In genomic region chr2:69054279-69054678, GRCm38 (mm10) we compare ENCODE assay signal across 7 mouse cellular contexts.
DNase-seq lines count a peak whose midpoint lies in the region; ATAC-seq and TF ChIP-seq lines count a peak whose summit lies in the region.

No protein-coding gene starts in this region.

- peak; percentile 44 for DNase-seq in right cerebral cortex, adult 18-20 months
- no peak for DNase-seq in right cerebral cortex, postnatal 36 days (ENCODE audit: low spot score in 2 of 2)
- DNase-seq in cerebellum, adult 9-11 months = peak; percentile 86
- DNase-seq in heart, postnatal 0 days (ENCODE audit: low spot score) = peak; percentile 82
- peak; percentile 29 to 56 for DNase-seq in layer of hippocampus, adult 2 months (ENCODE audit: low spot score in 2 of 2)
- peak; percentile 73 for DNase-seq in ovary, postnatal 14 days (ENCODE audit: low spot score)
- no peak for DNase-seq in thymus, adult 18-20 months

- H3K4me3 ChIP-seq in heart, postnatal 0 days (ENCODE audit: low read depth, low read length) = no peak overlapping the region
- no peak overlapping the region for H3K4me3 ChIP-seq in layer of hippocampus, adult 2 months

- H3K27me3 ChIP-seq in heart, postnatal 0 days (ENCODE audit: control insufficient read depth, insufficient read depth, low read length) = no peaks in the 10 kb centered on the region

- no peaks in the 10 kb centered on the region for H3K9me3 ChIP-seq in heart, postnatal 0 days (replicated peaks; ENCODE audit: control insufficient read depth, low read length)

- no peak for TF ChIP-seq EP300 in heart, postnatal 0 days (IDR thresholded peaks at IDR 0.05; ENCODE audit: low read depth)

- H3K27ac ChIP-seq in heart, postnatal 0 days (ENCODE audit: low read depth) = no peak overlapping the region
- H3K27ac ChIP-seq in layer of hippocampus, adult 2 months = no peak overlapping the region

- WGBS in heart, postnatal 0 days = 22% methylated on average over 4 of the region's 4 CpGs

- no peaks in the 10 kb centered on the region for H3K4me1 ChIP-seq in heart, postnatal 0 days (ENCODE audit: control insufficient read depth, insufficient read depth)

- H3K36me3 ChIP-seq in heart, postnatal 0 days (replicated peaks; ENCODE audit: control insufficient read depth, insufficient read depth, low read length) = no peaks in the 10 kb centered on the region

- no peak overlapping the region for H3K9ac ChIP-seq in heart, postnatal 0 days (replicated peaks; ENCODE audit: low read depth, low read length)

- peak; percentile 90 for ATAC-seq in heart, postnatal 0 days (ENCODE audit: insufficient read depth, low read depth)

- no peak for TF ChIP-seq CTCF in heart, postnatal 0 days (IDR thresholded peaks at IDR 0.05; ENCODE audit: low read depth)
- TF ChIP-seq CTCF in layer of hippocampus, adult 2 months (conservative IDR thresholded peaks at IDR 0.05) = no peak

- no peak overlapping the region for H3K4me2 ChIP-seq in heart, postnatal 0 days (ENCODE audit: low read depth, low read length)

Comparison
In these comparisons a context has a peak if more than half of its experiments do, and no peak if none do; other contexts are left out.
1. DNase-seq: peak in right cerebral cortex, adult 18-20 months (single experiment), cerebellum, adult 9-11 months (single experiment), heart, postnatal 0 days (single experiment), layer of hippocampus, adult 2 months (2 of 2) and ovary, postnatal 14 days (single experiment); none in right cerebral cortex, postnatal 36 days (0 of 2) and thymus, adult 18-20 months (0 of 2).